In the genomic region with DNA sequence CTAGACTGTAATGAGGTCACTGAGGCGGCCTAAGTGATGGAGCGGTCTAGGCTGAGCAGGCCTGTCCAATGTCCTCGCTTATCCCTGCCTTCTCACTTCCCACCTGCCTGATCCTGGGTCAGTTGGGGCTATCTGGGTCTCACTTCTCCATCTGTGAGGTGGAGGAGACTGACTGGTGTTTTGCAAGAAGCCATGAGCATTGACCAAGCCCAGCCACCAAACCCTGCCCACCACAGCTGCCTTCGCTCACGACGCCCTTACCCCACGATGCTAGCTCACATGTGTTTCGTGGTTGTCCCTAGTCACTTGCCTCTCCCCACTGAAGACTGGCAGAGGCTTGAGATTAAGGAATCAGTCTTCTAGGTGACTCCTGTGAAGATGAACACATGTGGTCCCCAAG, we compare ENCODE assay signal across 20 mouse cellular contexts. TPM values are rescaled to one million over a fixed set of nuclear protein-coding genes. Genes with fewer than 3 reads are reported as not detected.
A peak's percentile ranks its signal among the peaks of the same experiment; 100 is the strongest.
DNase-seq lines count a peak whose midpoint lies in the region; ATAC-seq and TF ChIP-seq lines count a peak whose summit lies in the region.
"Had no signal": no experiment of that assay in that cellular context is flagged by ENCODE, and none has a peak within 500 bp of the region (broad histone marks: within the 10 kb centered on the region; RNA-seq: fewer than 3 reads in every experiment).

No protein-coding gene starts in this region.

- H3K27me3 ChIP-seq in megakaryocyte, embryonic 14.5 days (replicated peaks) = peaks cover 26% of the 10 kb centered on the region
- H3K27me3 ChIP-seq in myocyte (ENCODE audit: control insufficient read depth, insufficient read depth, insufficient read length) = no peaks in the 10 kb centered on the region
- H3K27me3 ChIP-seq in forebrain, embryonic 14.5 days (replicated peaks; ENCODE audit: control insufficient read depth, insufficient read depth, low read length) = no peaks in the 10 kb centered on the region
- H3K27me3 ChIP-seq in forebrain, embryonic 10.5 days (ENCODE audit: poor library complexity, severe bottlenecking) = no peaks in the 10 kb centered on the region
- H3K27me3 ChIP-seq: embryonic facial prominence, embryonic 13.5 days; embryonic facial prominence, embryonic 15.5 days; forebrain, embryonic 13.5 days had no signal

- H3K36me3 ChIP-seq in megakaryocyte, embryonic 14.5 days (replicated peaks; ENCODE audit: low read length) = no peaks in the 10 kb centered on the region
- no peaks in the 10 kb centered on the region for H3K36me3 ChIP-seq in myocyte (ENCODE audit: control insufficient read depth, insufficient read depth)
- H3K36me3 ChIP-seq in forebrain, embryonic 14.5 days (ENCODE audit: control insufficient read depth, insufficient read depth, low read length) = no peaks in the 10 kb centered on the region
- no peaks in the 10 kb centered on the region for H3K36me3 ChIP-seq in forebrain, embryonic 10.5 days (replicated peaks)
- H3K36me3 ChIP-seq: embryonic facial prominence, embryonic 13.5 days; embryonic facial prominence, embryonic 15.5 days had no signal

- peak; percentile 88 for ATAC-seq in granulocyte monocyte progenitor cell, adult 5-6 weeks (replicated peaks; ENCODE audit: poor library complexity, severe bottlenecking)
- ATAC-seq in forebrain, embryonic 14.5 days = no peak
- ATAC-seq: forebrain, embryonic 13.5 days; forebrain, embryonic 16.5 days had no signal

- peaks cover 32% of the 10 kb centered on the region for H3K9me3 ChIP-seq in megakaryocyte, embryonic 14.5 days
- no peaks in the 10 kb centered on the region for H3K9me3 ChIP-seq in forebrain, embryonic 14.5 days (replicated peaks; ENCODE audit: control insufficient read depth, low read length)
- peaks cover 13% of the 10 kb centered on the region; the same call in 1 of the 2 replicates for H3K9me3 ChIP-seq in forebrain, embryonic 10.5 days
- H3K9me3 ChIP-seq: embryonic facial prominence, embryonic 15.5 days had no signal

- H3K27ac ChIP-seq in forebrain, embryonic 14.5 days (ENCODE audit: low read depth, low read length) = no peak overlapping the region
- no peak overlapping the region for H3K27ac ChIP-seq in forebrain, embryonic 10.5 days
- H3K27ac ChIP-seq: embryonic facial prominence, embryonic 13.5 days; embryonic facial prominence, embryonic 15.5 days; forebrain, embryonic 13.5 days had no signal

- H3K4me3 ChIP-seq in megakaryocyte, embryonic 14.5 days (replicated peaks) = peak overlapping the region; percentile 50
- no peak overlapping the region for H3K4me3 ChIP-seq in myocyte
- H3K4me3 ChIP-seq in forebrain, embryonic 14.5 days (ENCODE audit: low read depth, low read length) = no peak overlapping the region
- H3K4me3 ChIP-seq in forebrain, embryonic 10.5 days = no peak overlapping the region
- H3K4me3 ChIP-seq: embryonic facial prominence, embryonic 13.5 days; embryonic facial prominence, embryonic 15.5 days; erythroblast, embryonic 14.5 days; forebrain, embryonic 13.5 days had no signal

- WGBS in forebrain, embryonic 14.5 days = 97% methylated on average over 8 of the region's 8 CpGs
- WGBS in forebrain, embryonic 10.5 days = 96% methylated on average over 8 of the region's 8 CpGs

- no peak overlapping the region for H3K4me2 ChIP-seq in myocyte (ENCODE audit: low read depth)
- H3K4me2 ChIP-seq in forebrain, embryonic 14.5 days (ENCODE audit: low read length) = no peak overlapping the region
- H3K4me2 ChIP-seq: embryonic facial prominence, embryonic 13.5 days; embryonic facial prominence, embryonic 15.5 days; forebrain, embryonic 13.5 days had no signal

- H3K9ac ChIP-seq in forebrain, embryonic 14.5 days (ENCODE audit: low read length) = no peak overlapping the region
- H3K9ac ChIP-seq: embryonic facial prominence, embryonic 13.5 days; embryonic facial prominence, embryonic 15.5 days; forebrain, embryonic 13.5 days had no signal

- peaks cover 40% of the 10 kb centered on the region for H3K4me1 ChIP-seq in megakaryocyte, embryonic 14.5 days
- H3K4me1 ChIP-seq in forebrain, embryonic 14.5 days (ENCODE audit: control insufficient read depth, insufficient read depth, low read length) = no peaks in the 10 kb centered on the region
- no peaks in the 10 kb centered on the region; the same call in 1 of the 2 replicates for H3K4me1 ChIP-seq in forebrain, embryonic 10.5 days
- H3K4me1 ChIP-seq: forebrain, embryonic 13.5 days had no signal

- H3ac ChIP-seq in myocyte (ENCODE audit: control insufficient read depth, insufficient read length) = no peak overlapping the region

- TF ChIP-seq POLR2A in myocyte (IDR thresholded peaks at IDR 0.05; ENCODE audit: insufficient read length, low read depth) = no peak

- no peaks in the 10 kb centered on the region for H3K79me2 ChIP-seq in myocyte (ENCODE audit: control insufficient read depth, insufficient read depth)

- DNase-seq in ovary, postnatal 14 days (ENCODE audit: low spot score) = no peak
- DNase-seq in forebrain, embryonic 14.5 days (ENCODE audit: low spot score) = no peak
- DNase-seq in forebrain, embryonic 10.5 days (ENCODE audit: extremely low spot score, low spot score) = no peak
- DNase-seq: adrenal gland, adult 2 months; adrenal gland, postnatal 10 days; adrenal gland, postnatal 25 days; cerebellum, adult 11-12 months; cerebellum, adult 2 months; cerebellum, adult 9-10 months; cerebellum, postnatal 10 days; cerebellum, postnatal 25 days; embryo, embryonic 11 days had no signal

TF ChIP-seq in myocyte, 11 proteins besides CTCF, POLR2A, EP300 and RAD21:
- TF ChIP-seq CEBPB (IDR thresholded peaks at IDR 0.05; ENCODE audit: insufficient read depth, poor library complexity, severe bottlenecking) = no peak
- peak in 1 of 3 experiments; percentile 37 for TF ChIP-seq MYOD1 (IDR thresholded peaks at IDR 0.05; ENCODE audit: control insufficient read depth in 1 of 3, insufficient read length in 2 of 3, low read depth in 2 of 3)
- TF ChIP-seq MYOG (IDR thresholded peaks at IDR 0.05; ENCODE audit: control insufficient read depth in 1 of 3, insufficient read depth in 1 of 3, insufficient read length in 2 of 3, low read depth in 2 of 3) = peak in 2 of 3 experiments; percentile 33 to 65
TF ChIP-seq in myocyte: peak in this region for 2.

RNA-seq across cellular contexts. Expression of a gene that starts 8.6 kb away (rescaled TPM):
- not detected in 2 replicates for total RNA-seq in granulocyte monocyte progenitor cell, adult 5-6 weeks (2014; fragmentation: Nextera tagmentation)
- total RNA-seq in granulocyte monocyte progenitor cell, adult 5-6 weeks (2017) = not detected in 2 replicates
- 3.7 and 20.1 TPM in 2 replicates for polyA plus RNA-seq in megakaryocyte, embryonic 14.5 days (2012; ENCODE audit: insufficient read depth, low replicate concordance)
- 13.4 TPM for polyA plus RNA-seq in myocyte (2012; fragmentation: generic; extraction: Trizol)
- polyA plus RNA-seq in forebrain, embryonic 14.5 days (2014; fragmentation: Nextera tagmentation; extraction: Ambion mirVana) = 2.2 and 4.2 TPM in 2 replicates
- 0.24 and 0.25 TPM in 2 replicates for polyA plus RNA-seq in forebrain, embryonic 10.5 days (2016; fragmentation: Nextera tagmentation; extraction: Ambion mirVana)
- polyA plus RNA-seq: erythroblast, embryonic 14.5 days had no signal

RNA-seq across cellular contexts. Expression of a gene that starts 49.3 kb away (rescaled TPM):
- total RNA-seq in granulocyte monocyte progenitor cell, adult 5-6 weeks (2014; fragmentation: Nextera tagmentation) = 31.2 and 35.3 TPM in 2 replicates
- 25.1 and 40.6 TPM in 2 replicates for total RNA-seq in granulocyte monocyte progenitor cell, adult 5-6 weeks (2017)
- polyA plus RNA-seq in megakaryocyte, embryonic 14.5 days (2012; ENCODE audit: insufficient read depth, low replicate concordance) = 0.61 and 14.0 TPM in 2 replicates
- 71.6 TPM for polyA plus RNA-seq in myocyte (2012; fragmentation: generic; extraction: Trizol)
- 56.1 and 61.5 TPM in 2 replicates for polyA plus RNA-seq in forebrain, embryonic 14.5 days (2014; fragmentation: Nextera tagmentation; extraction: Ambion mirVana)
- 71.0 and 73.2 TPM in 2 replicates for polyA plus RNA-seq in forebrain, embryonic 10.5 days (2016; fragmentation: Nextera tagmentation; extraction: Ambion mirVana)

RNA-seq across cellular contexts. Expression of a gene that starts 49.5 kb away (rescaled TPM):
- 149 and 187 TPM in 2 replicates for total RNA-seq in granulocyte monocyte progenitor cell, adult 5-6 weeks (2014; fragmentation: Nextera tagmentation)
- total RNA-seq in granulocyte monocyte progenitor cell, adult 5-6 weeks (2017) = 174 and 176 TPM in 2 replicates
- 3.4 TPM in 1 of 2 replicates, not detected in the other for polyA plus RNA-seq in megakaryocyte, embryonic 14.5 days (2012; ENCODE audit: insufficient read depth, low replicate concordance)
- 47.7 TPM for polyA plus RNA-seq in myocyte (2012; fragmentation: generic; extraction: Trizol)
- 98.5 and 111 TPM in 2 replicates for polyA plus RNA-seq in forebrain, embryonic 14.5 days (2014; fragmentation: Nextera tagmentation; extraction: Ambion mirVana)
- 247 and 254 TPM in 2 replicates for polyA plus RNA-seq in forebrain, embryonic 10.5 days (2016; fragmentation: Nextera tagmentation; extraction: Ambion mirVana)

Comparison
In these comparisons a context has a peak if more than half of its experiments do, and no peak if none do; other contexts are left out.
1. RNA of a gene that starts 49.5 kb away (polyA plus RNA-seq): 247 to 254 TPM in forebrain, embryonic 10.5 days, 98.5 to 111 TPM in forebrain, embryonic 14.5 days and 47.7 TPM in myocyte (single experiment); 3.4 TPM in megakaryocyte, embryonic 14.5 days; every median in the first group is over 10 times any median in the second.